Mouse (Mus musculus) liver, postnatal 0 days (tissue): ENCODE measurements around the gene Car7. TPM values are rescaled to one million over a fixed set of nuclear protein-coding genes. Genes with fewer than 3 reads are reported as not detected.
A peak's percentile ranks its signal among the peaks of the same experiment; 100 is the strongest.

Source experiments
- ATAC-seq: fragments of 200-750 bp; cut with Nextera tagmentation; 2 replicates; pipeline ENCODE4 v1.8.0; 2017; ENCODE audit warnings: mild to moderate bottlenecking, moderate library complexity
- DNase-seq: peaks from one replicate; pipeline ENCODE4 v3.0.0-alpha.2; 2016
- H3K27ac ChIP-seq: fragments of 300-500 bp; sonication (generic); 2 replicates; pipeline ENCODE4 v1.5.1; 2014; ENCODE audit warnings: antibody characterized with exemption, moderate library complexity, mild to moderate bottlenecking, low read depth
- H3K27me3 ChIP-seq: fragments of 300-500 bp; sonication (generic); 2 replicates; pipeline ENCODE4 v1.6.1; 2014; ENCODE audit warnings: low read length, control low read depth, mixed read lengths; ENCODE audit not compliant: insufficient read depth
- H3K36me3 ChIP-seq: fragments of 300-500 bp; sonication (generic); replicated peaks from 2 replicates; pipeline ENCODE4 v1.6.1; 2014; ENCODE audit warnings: mild to moderate bottlenecking, control low read depth, low read length, moderate library complexity, mixed read lengths; ENCODE audit not compliant: insufficient read depth
- H3K4me1 ChIP-seq: fragments of 300-500 bp; sonication (generic); 2 replicates; pipeline ENCODE4 v1.6.1; 2014; ENCODE audit warnings: antibody characterized with exemption, mild to moderate bottlenecking, control low read depth; ENCODE audit not compliant: insufficient read depth
- H3K4me2 ChIP-seq: fragments of 300-500 bp; sonication (generic); 2 replicates; pipeline ENCODE4 v1.6.1; 2014; ENCODE audit warnings: low read depth, mild to moderate bottlenecking, low read length, moderate library complexity, mixed read lengths
- H3K4me3 ChIP-seq: fragments of 300-500 bp; sonication (generic); 2 replicates; pipeline ENCODE4 v1.5.1; 2014; ENCODE audit warnings: low read depth, low read length
- H3K9ac ChIP-seq: fragments of 300-500 bp; sonication (generic); replicated peaks from 2 replicates; pipeline ENCODE4 v1.6.1; 2014; ENCODE audit warnings: mild to moderate bottlenecking, moderate library complexity
- H3K9me3 ChIP-seq: fragments of 300-500 bp; sonication (generic); 2 replicates; pipeline ENCODE4 v1.6.1; 2016; ENCODE audit warnings: mild to moderate bottlenecking, control low read depth, low read length, mixed read lengths
- CTCF ChIP-seq: sonication (generic); IDR thresholded peaks from 2 replicates; pipeline ENCODE4 v1.5.1; 2016; ENCODE audit warnings: antibody characterized with exemption, low read depth
- EP300 ChIP-seq: IDR thresholded peaks from 2 replicates; pipeline ENCODE4 v1.6.1; 2016; ENCODE audit warnings: antibody characterized with exemption, low read depth, mild to moderate bottlenecking
- WGBS: fragments of 180-500 bp; shearing (Covaris S2); extraction: QIAGEN DNeasy Blood & Tissue Kit; methylation state at CpG from one replicate; pipeline ENCODE4 v1.1.7; 2014; ENCODE audit not compliant: insufficient replicate concordance; 5-methylcytosine and 5-hydroxymethylcytosine counted together
- polyA plus RNA-seq: library from polyadenylated mRNA; unstranded; fragments of >200 nt; fragmentation: Nextera tagmentation; extraction: Ambion mirVana; gene quantifications from 2 replicates; pipeline ENCODE4 v1.2.1, GENCODE M21; 2015

Gene Car7
- polyA plus RNA-seq, 1 experiment from 2014 or later, result 3.5 TPM

DNA sequence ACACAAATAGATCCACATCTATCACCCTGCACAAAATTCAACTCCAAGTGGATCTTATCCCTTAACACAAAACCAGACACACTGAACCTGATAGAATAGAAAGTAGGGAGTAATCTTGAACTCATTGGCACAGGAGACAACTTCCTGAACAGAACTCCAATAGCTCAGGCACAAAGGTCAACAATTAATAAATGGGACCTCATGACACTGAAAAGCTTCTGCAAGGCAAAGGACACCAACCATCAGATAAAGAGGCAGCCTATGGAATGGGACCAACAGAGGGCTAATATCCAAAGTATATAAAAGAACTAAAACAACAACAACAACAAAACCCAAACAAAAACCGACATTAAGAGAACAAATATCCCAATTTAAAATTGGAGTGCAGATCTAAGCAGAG is 50.0 kb downstream of the Car7 start:
- Histone ChIP-seq H3K36me3 (no peaks in the 10 kb centered on the region), H3K9me3 (no peaks in the 10 kb centered on the region), H3K9ac (no peak overlapping the region), H3K27me3 (no peaks in the 10 kb centered on the region), H3K4me1 (no peaks in the 10 kb centered on the region), H3K4me2 (no peak overlapping the region), H3K4me3 (no peak overlapping the region), H3K27ac (no peak overlapping the region)
- no peak for DNase-seq
- no peak for TF ChIP-seq EP300
- TF ChIP-seq CTCF, result no peak
- 60% methylated on average over 1 of the region's 1 CpGs for WGBS
- ATAC-seq, result no peak

- DNase-seq (no peak), ATAC-seq (no peak)
- WGBS, result 72% methylated on average over 3 of the region's 3 CpGs
- Histone ChIP-seq H3K27ac (no peak overlapping the region), H3K4me3 (no peak overlapping the region), H3K9ac (no peak overlapping the region), H3K4me1 (peaks cover 13% of the 10 kb centered on the region), H3K27me3 (no peaks in the 10 kb centered on the region), H3K36me3 (peaks cover 17% of the 10 kb centered on the region), H3K9me3 (no peaks in the 10 kb centered on the region), H3K4me2 (no peak overlapping the region)
- TF ChIP-seq CTCF (no peak), EP300 (no peak)
These were observed 55.8 kb downstream of the Car7 start for GRCm38 (mm10) chr8:104590284-104590683.

- Histone ChIP-seq H3K4me1 (peaks cover 15% of the 10 kb centered on the region), H3K9ac (peak within 1 kb of the TSS; percentile 75), H3K27ac (peak within 1 kb of the TSS; percentile 94), H3K4me2 (peak within 1 kb of the TSS; percentile 89), H3K4me3 (peak within 1 kb of the TSS; percentile 64), H3K36me3 (peaks cover 22% of the 10 kb centered on the region), H3K27me3 (no peaks in the 10 kb centered on the region), H3K9me3 (no peaks in the 10 kb centered on the region)
- DNase-seq (peak; percentile 93), ATAC-seq (peak; percentile 94)
- TF ChIP-seq EP300 (peak; percentile 88), CTCF (no peak)
- 2% methylated on average over 43 of the region's 44 CpGs for WGBS
These were observed 56.8 kb downstream of the Car7 start, which contains the start of gene Pdp2 for GRCm38 (mm10) chr8:104591133-104591834. TSS of gene Pdp2 (plus strand) at chr8:104591451.

DNA sequence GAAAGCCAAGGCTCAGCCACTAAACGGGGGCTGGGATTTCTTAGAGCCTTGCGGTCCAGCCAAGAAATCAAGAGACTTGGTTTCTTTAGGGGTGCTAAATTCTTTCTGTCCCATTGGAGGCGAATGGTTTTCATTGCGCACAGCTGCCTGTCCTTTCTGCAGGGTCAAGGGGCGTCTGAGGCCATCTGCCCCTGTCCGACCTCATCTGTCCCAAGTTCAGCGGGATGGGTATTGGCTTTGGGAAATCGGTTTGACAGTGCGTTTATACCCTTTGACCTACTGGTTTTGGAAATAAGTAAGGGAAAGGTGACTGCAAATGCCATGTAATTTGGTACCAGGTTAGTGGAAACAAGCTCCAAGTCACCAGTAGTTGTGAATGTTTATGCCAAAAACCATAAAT is 57.4 kb downstream of the Car7 start:
- peaks cover 24% of the 10 kb centered on the region for H3K36me3 ChIP-seq
- peak overlapping the region; percentile 89 for H3K4me2 ChIP-seq
- peak overlapping the region; percentile 64 for H3K4me3 ChIP-seq
- WGBS, result 2% methylated on average over 9 of the region's 9 CpGs
- H3K27me3 ChIP-seq, result no peaks in the 10 kb centered on the region
- peak overlapping the region; percentile 75 for H3K9ac ChIP-seq
- H3K4me1 ChIP-seq, result peaks cover 15% of the 10 kb centered on the region
- peak; percentile 81 for ATAC-seq
- peak overlapping the region; percentile 94 for H3K27ac ChIP-seq
- no peaks in the 10 kb centered on the region for H3K9me3 ChIP-seq
- peak; percentile 64 for DNase-seq
- peak; percentile 46; the same call in 1 of the 2 replicates for TF ChIP-seq EP300
- no peak for TF ChIP-seq CTCF

DNA sequence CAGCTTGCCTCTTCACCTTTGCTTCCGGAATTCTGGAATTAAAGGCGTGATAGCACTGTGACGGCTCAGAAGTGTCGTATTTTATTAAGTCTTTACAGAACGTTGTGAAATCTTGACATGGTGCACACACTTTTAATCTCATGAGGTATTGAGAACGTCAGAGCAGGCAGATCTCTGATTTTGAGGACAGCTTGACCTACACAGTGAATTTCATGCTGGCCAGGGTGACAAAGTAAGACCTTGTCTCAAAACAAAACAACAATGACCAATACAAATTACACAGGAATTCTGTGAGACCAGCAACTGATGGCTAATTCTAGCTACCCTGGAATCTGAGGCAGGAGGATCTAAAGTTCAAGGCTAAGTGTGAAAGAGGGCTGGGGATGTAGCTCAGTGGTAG is 58.1 kb downstream of the Car7 start:
- no peak for DNase-seq
- WGBS, result 68% methylated on average over 6 of the region's 6 CpGs
- peak overlapping the region; percentile 64 for H3K4me3 ChIP-seq
- peaks cover 15% of the 10 kb centered on the region for H3K4me1 ChIP-seq
- ATAC-seq, result no peak
- H3K9me3 ChIP-seq, result no peaks in the 10 kb centered on the region
- H3K36me3 ChIP-seq, result peaks cover 24% of the 10 kb centered on the region
- H3K9ac ChIP-seq, result no peak overlapping the region; the same call in 1 of the 2 replicates
- peak overlapping the region; percentile 89 for H3K4me2 ChIP-seq
- H3K27ac ChIP-seq, result peak overlapping the region; percentile 94
- TF ChIP-seq EP300, result no peak
- TF ChIP-seq CTCF, result no peak
- H3K27me3 ChIP-seq, result no peaks in the 10 kb centered on the region

GRCm38 (mm10) chr8:104593536-104594325 is 59.2 kb downstream of the Car7 start:
- DNase-seq (no peak), ATAC-seq (no peak)
- H3K36me3 ChIP-seq, result peaks cover 24% of the 10 kb centered on the region
- peaks cover 15% of the 10 kb centered on the region for H3K4me1 ChIP-seq
- no peaks in the 10 kb centered on the region for H3K9me3 ChIP-seq
- TF ChIP-seq EP300, result no peak
- no peak for TF ChIP-seq CTCF
- 92% methylated on average over 31 of the region's 31 CpGs for WGBS
- H3K4me3 ChIP-seq, result no peak overlapping the region
- H3K9ac ChIP-seq, result no peak overlapping the region
- no peaks in the 10 kb centered on the region for H3K27me3 ChIP-seq
- no peak overlapping the region for H3K27ac ChIP-seq
- H3K4me2 ChIP-seq, result no peak overlapping the region
